Mouse (Mus musculus): ENCODE results near the gene Dcaf1. TPM values are rescaled to one million over a fixed set of nuclear protein-coding genes. Genes with fewer than 3 reads are reported as not detected.
A peak's percentile ranks its signal among the peaks of the same experiment; 100 is the strongest.

Gene Dcaf1
- polyA plus RNA-seq, 1 experiment from 2014 or later: 12.0 TPM

GRCm38 (mm10) chr9:106890496-106891240 is 69.0 kb downstream of the Dcaf1 start:
- DNase-seq (no peak), ATAC-seq (ENCODE audit: low read depth) (no peak)
- Histone ChIP-seq H3K4me3 (replicated peaks) (peak overlapping the region; percentile 90), H3K4me2 (peak overlapping the region; percentile 85), H3K9me3 (replicated peaks) (no peaks in the 10 kb centered on the region), H3K4me1 (replicated peaks) (peaks cover 51% of the 10 kb centered on the region), H3K9ac (peak overlapping the region; percentile 97), H3K27me3 (no peaks in the 10 kb centered on the region), H3K27ac (peak overlapping the region; percentile 86), H3K36me3 (peaks cover 34% of the 10 kb centered on the region)
- 66% methylated on average over 8 of the region's 8 CpGs for WGBS (ENCODE audit: insufficient replicate concordance)

- Histone ChIP-seq H3K27me3 (no peaks in the 10 kb centered on the region), H3K36me3 (peaks cover 34% of the 10 kb centered on the region), H3K27ac (peak overlapping the region; percentile 86), H3K4me3 (replicated peaks) (peak overlapping the region; percentile 90), H3K9me3 (replicated peaks) (no peaks in the 10 kb centered on the region), H3K9ac (peak overlapping the region; percentile 97), H3K4me2 (peak overlapping the region; percentile 85), H3K4me1 (replicated peaks) (peaks cover 47% of the 10 kb centered on the region)
- DNase-seq (no peak), ATAC-seq (ENCODE audit: low read depth) (no peak)
- WGBS (ENCODE audit: insufficient replicate concordance): under 1% methylated on average over 17 of the region's 17 CpGs
Measured at GRCm38 (mm10) chr9:106891341-106891741, 69.7 kb downstream of the Dcaf1 start.

GRCm38 (mm10) chr9:106891829-106892551 is 70.3 kb downstream of the Dcaf1 start, which contains the start of gene Manf:
Gene Manf, minus strand, starts transcription at chr9:106891979.
- under 1% methylated on average over 59 of the region's 59 CpGs for WGBS (ENCODE audit: insufficient replicate concordance)
- no peaks in the 10 kb centered on the region for H3K9me3 ChIP-seq (replicated peaks)

GRCm38 (mm10) chr9:106892552-106892875 is 70.8 kb downstream of the Dcaf1 start:
- Histone ChIP-seq H3K9me3 (replicated peaks) (no peaks in the 10 kb centered on the region), H3K4me2 (peak overlapping the region; percentile 75), H3K36me3 (peaks cover 33% of the 10 kb centered on the region), H3K9ac (peak overlapping the region; percentile 74), H3K27me3 (no peaks in the 10 kb centered on the region), H3K4me1 (replicated peaks) (peaks cover 44% of the 10 kb centered on the region), H3K27ac (peak overlapping the region; percentile 84), H3K4me3 (replicated peaks) (peak overlapping the region; percentile 90)
- WGBS (ENCODE audit: insufficient replicate concordance): 2% methylated on average over 9 of the region's 9 CpGs
- no peak for ATAC-seq (ENCODE audit: low read depth)
- no peak for DNase-seq

More at GRCm38 (mm10) chr9:106891829-106892551, 70.3 kb downstream of the Dcaf1 start, which contains the start of gene Manf:
- H3K9ac ChIP-seq: peak within 1 kb of the TSS; percentile 97
- H3K4me3 ChIP-seq (replicated peaks): peak within 1 kb of the TSS; percentile 90
- peak within 1 kb of the TSS; percentile 85 for H3K4me2 ChIP-seq
- peak within 1 kb of the TSS; percentile 86 for H3K27ac ChIP-seq
- DNase-seq: peak; percentile 98
- H3K36me3 ChIP-seq: peaks cover 34% of the 10 kb centered on the region
- ATAC-seq (ENCODE audit: low read depth): peak; percentile 96
- peaks cover 47% of the 10 kb centered on the region for H3K4me1 ChIP-seq (replicated peaks)
- H3K27me3 ChIP-seq: no peaks in the 10 kb centered on the region

GRCm38 (mm10) chr9:106893327-106893726 is 71.7 kb downstream of the Dcaf1 start:
- Histone ChIP-seq H3K27ac (no peak overlapping the region), H3K4me2 (peak overlapping the region; percentile 31)
- 59% methylated on average over 3 of the region's 3 CpGs for WGBS (ENCODE audit: insufficient replicate concordance)

GRCm38 (mm10) chr9:106898901-106899300 is 77.2 kb downstream of the Dcaf1 start:
- no peaks in the 10 kb centered on the region for H3K27me3 ChIP-seq
- no peak overlapping the region for H3K27ac ChIP-seq
- no peak overlapping the region for H3K9ac ChIP-seq
- WGBS (ENCODE audit: insufficient replicate concordance): 68% methylated on average over 1 of the region's 1 CpGs
- ATAC-seq (ENCODE audit: low read depth): no peak
- no peak for DNase-seq
- H3K4me3 ChIP-seq (replicated peaks): no peak overlapping the region
- no peaks in the 10 kb centered on the region for H3K9me3 ChIP-seq (replicated peaks)
- no peak overlapping the region for H3K4me2 ChIP-seq
- no peaks in the 10 kb centered on the region for H3K4me1 ChIP-seq (replicated peaks)
- no peaks in the 10 kb centered on the region for H3K36me3 ChIP-seq

More at GRCm38 (mm10) chr9:106893327-106893726, 71.7 kb downstream of the Dcaf1 start:
- H3K4me1 ChIP-seq (replicated peaks): peaks cover 36% of the 10 kb centered on the region
- H3K36me3 ChIP-seq: peaks cover 25% of the 10 kb centered on the region
- no peaks in the 10 kb centered on the region for H3K27me3 ChIP-seq
- ATAC-seq (ENCODE audit: low read depth) (no peak), DNase-seq (no peak)
- peak overlapping the region; percentile 4; the same call in 1 of the 2 replicates for H3K9ac ChIP-seq
- H3K9me3 ChIP-seq (replicated peaks): no peaks in the 10 kb centered on the region
- peak overlapping the region; percentile 2; the same call in 1 of the 2 replicates for H3K4me3 ChIP-seq (replicated peaks)

GRCm38 (mm10) chr9:106901596-106901995 is 79.9 kb downstream of the Dcaf1 start:
- H3K27me3 ChIP-seq: no peaks in the 10 kb centered on the region
- ATAC-seq (ENCODE audit: low read depth): no peak
- WGBS (ENCODE audit: insufficient replicate concordance): 69% methylated on average over 7 of the region's 7 CpGs

GRCm38 (mm10) chr9:106903099-106903790 is 81.6 kb downstream of the Dcaf1 start:
- Histone ChIP-seq H3K9me3 (replicated peaks) (no peaks in the 10 kb centered on the region), H3K9ac (no peak overlapping the region), H3K36me3 (no peaks in the 10 kb centered on the region), H3K4me2 (no peak overlapping the region), H3K4me1 (replicated peaks) (no peaks in the 10 kb centered on the region), H3K27me3 (no peaks in the 10 kb centered on the region), H3K4me3 (replicated peaks) (no peak overlapping the region), H3K27ac (no peak overlapping the region)
- 54% methylated on average over 4 of the region's 4 CpGs for WGBS (ENCODE audit: insufficient replicate concordance)
- DNase-seq: no peak
- ATAC-seq (ENCODE audit: low read depth): no peak

More at GRCm38 (mm10) chr9:106901596-106901995, 79.9 kb downstream of the Dcaf1 start:
- H3K4me1 ChIP-seq (replicated peaks): no peaks in the 10 kb centered on the region
- H3K4me2 ChIP-seq: no peak overlapping the region
- no peaks in the 10 kb centered on the region for H3K9me3 ChIP-seq (replicated peaks)
- no peak overlapping the region for H3K27ac ChIP-seq
- H3K4me3 ChIP-seq (replicated peaks): no peak overlapping the region
- no peaks in the 10 kb centered on the region for H3K36me3 ChIP-seq
- DNase-seq: no peak
- no peak overlapping the region for H3K9ac ChIP-seq

- Histone ChIP-seq H3K4me1 (replicated peaks) (no peaks in the 10 kb centered on the region), H3K27me3 (no peaks in the 10 kb centered on the region), H3K27ac (no peak overlapping the region), H3K36me3 (no peaks in the 10 kb centered on the region), H3K9me3 (replicated peaks) (no peaks in the 10 kb centered on the region), H3K4me3 (replicated peaks) (no peak overlapping the region), H3K4me2 (no peak overlapping the region), H3K9ac (no peak overlapping the region)
- 0% methylated on average over 1 of the region's 1 CpGs for WGBS (ENCODE audit: insufficient replicate concordance)
- ATAC-seq (ENCODE audit: low read depth) (no peak), DNase-seq (no peak)
Measured at GRCm38 (mm10) chr9:106903791-106904134, 82.1 kb downstream of the Dcaf1 start.

GRCm38 (mm10) chr9:106906597-106906996 is 84.9 kb downstream of the Dcaf1 start:
- WGBS (ENCODE audit: insufficient replicate concordance): 66% methylated on average over 8 of the region's 8 CpGs
- DNase-seq (no peak), ATAC-seq (ENCODE audit: low read depth) (no peak)
- Histone ChIP-seq H3K27me3 (no peaks in the 10 kb centered on the region), H3K36me3 (no peaks in the 10 kb centered on the region), H3K4me2 (no peak overlapping the region), H3K4me3 (replicated peaks) (no peak overlapping the region), H3K9ac (no peak overlapping the region), H3K27ac (no peak overlapping the region), H3K9me3 (replicated peaks) (no peaks in the 10 kb centered on the region), H3K4me1 (replicated peaks) (no peaks in the 10 kb centered on the region)

- no peak overlapping the region for H3K4me3 ChIP-seq (replicated peaks)
- ATAC-seq (ENCODE audit: low read depth) (no peak), DNase-seq (no peak)
- H3K36me3 ChIP-seq: no peaks in the 10 kb centered on the region
- H3K27ac ChIP-seq: no peak overlapping the region
- H3K4me2 ChIP-seq: no peak overlapping the region
- no peaks in the 10 kb centered on the region for H3K4me1 ChIP-seq (replicated peaks)
- WGBS (ENCODE audit: insufficient replicate concordance): 59% methylated on average over 3 of the region's 3 CpGs
- no peaks in the 10 kb centered on the region for H3K27me3 ChIP-seq
- H3K9me3 ChIP-seq (replicated peaks): no peaks in the 10 kb centered on the region
- H3K9ac ChIP-seq: no peak overlapping the region
Measured at GRCm38 (mm10) chr9:106908174-106908573, 86.5 kb downstream of the Dcaf1 start.
